Mouse (Mus musculus) lung, embryonic 14.5 days (tissue): ENCODE measurements at regions not wholly inside any gene's neighbourhood (a gene's known extent, or its start where the extent isn't known, plus 50 kb on each side); places are given as distances from the start of the nearest gene placed in this dataset.

ENCODE experiments used
- ATAC-seq: fragments of 200-750 bp; cut with Nextera tagmentation; 2 replicates; pipeline ENCODE4 v1.8.0; 2017; ENCODE audit warnings: mild to moderate bottlenecking, moderate TSS enrichment, moderate library complexity; ENCODE audit not compliant: insufficient read depth
- DNase-seq: peaks from one replicate; pipeline ENCODE4 v3.0.0-alpha.2; 2015
- H3K27ac ChIP-seq: fragments of 300-500 bp; sonication (generic); 2 replicates; pipeline ENCODE4 v1.5.1; 2014; ENCODE audit warnings: low read depth, mild to moderate bottlenecking, moderate library complexity
- H3K27me3 ChIP-seq: fragments of 300-500 bp; sonication (generic); 2 replicates; pipeline ENCODE4 v1.6.1; 2014; ENCODE audit warnings: low read length, control low read depth; ENCODE audit not compliant: insufficient read depth
- H3K36me3 ChIP-seq: fragments of 300-500 bp; sonication (generic); 2 replicates; pipeline ENCODE4 v1.6.1; 2014; ENCODE audit warnings: control low read depth; ENCODE audit not compliant: insufficient read depth
- H3K4me1 ChIP-seq: fragments of 300-500 bp; sonication (generic); 2 replicates; pipeline ENCODE4 v1.6.1; 2014; ENCODE audit warnings: antibody characterized with exemption, control low read depth; ENCODE audit not compliant: insufficient read depth
- H3K4me2 ChIP-seq: fragments of 300-500 bp; sonication (generic); 2 replicates; pipeline ENCODE4 v1.6.1; 2014; ENCODE audit warnings: mild to moderate bottlenecking
- H3K4me3 ChIP-seq: fragments of 300-500 bp; sonication (generic); 2 replicates; pipeline ENCODE4 v1.5.1; 2014; ENCODE audit warnings: low read depth, low read length
- H3K9ac ChIP-seq: fragments of 300-500 bp; sonication (generic); 2 replicates; pipeline ENCODE4 v1.6.1; 2014
- H3K9me3 ChIP-seq: fragments of 300-500 bp; sonication (generic); 2 replicates; pipeline ENCODE4 v1.6.1; 2016; ENCODE audit warnings: low read depth, low read length, control low read depth
- CTCF ChIP-seq: IDR thresholded peaks from 2 replicates; pipeline ENCODE4 v1.5.1; 2016; ENCODE audit warnings: antibody characterized with exemption, low read depth
- WGBS: fragments of 180-500 bp; shearing (Covaris S2); extraction: QIAGEN DNeasy Blood & Tissue Kit; methylation state at CpG from one replicate; pipeline ENCODE4 v1.1.7; 2014; 5-methylcytosine and 5-hydroxymethylcytosine counted together

DNA sequence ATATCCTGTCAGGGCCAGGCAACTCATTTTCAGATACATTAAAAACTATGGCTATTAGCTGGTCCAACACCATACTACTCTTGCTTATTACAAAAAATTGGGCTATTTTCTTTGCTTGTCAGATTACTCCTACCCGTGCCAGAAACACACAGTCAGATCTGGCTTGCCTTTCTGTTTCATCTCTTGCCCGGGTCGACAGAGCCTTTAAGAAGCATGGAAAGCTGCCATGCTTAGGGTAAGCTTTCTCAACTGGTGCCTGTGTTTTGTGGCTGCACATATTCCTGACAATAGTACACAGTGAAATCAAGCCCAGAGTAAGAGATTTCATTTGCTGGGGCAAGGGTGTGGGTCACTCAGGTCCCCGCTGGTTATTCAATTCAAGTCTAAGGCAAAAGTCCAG is 162.5 kb upstream of the Cttnbp2 start:
- 82% methylated on average over 4 of the region's 4 CpGs for WGBS
- no peak overlapping the region for H3K27ac ChIP-seq
- H3K4me2 ChIP-seq: no peak overlapping the region
- TF ChIP-seq CTCF: no peak
- no peak overlapping the region for H3K4me3 ChIP-seq
- DNase-seq: no peak
- no peak for ATAC-seq
- no peaks in the 10 kb centered on the region for H3K36me3 ChIP-seq
- no peaks in the 10 kb centered on the region for H3K4me1 ChIP-seq
- no peaks in the 10 kb centered on the region for H3K27me3 ChIP-seq
- no peak overlapping the region for H3K9ac ChIP-seq
- no peaks in the 10 kb centered on the region for H3K9me3 ChIP-seq

DNA sequence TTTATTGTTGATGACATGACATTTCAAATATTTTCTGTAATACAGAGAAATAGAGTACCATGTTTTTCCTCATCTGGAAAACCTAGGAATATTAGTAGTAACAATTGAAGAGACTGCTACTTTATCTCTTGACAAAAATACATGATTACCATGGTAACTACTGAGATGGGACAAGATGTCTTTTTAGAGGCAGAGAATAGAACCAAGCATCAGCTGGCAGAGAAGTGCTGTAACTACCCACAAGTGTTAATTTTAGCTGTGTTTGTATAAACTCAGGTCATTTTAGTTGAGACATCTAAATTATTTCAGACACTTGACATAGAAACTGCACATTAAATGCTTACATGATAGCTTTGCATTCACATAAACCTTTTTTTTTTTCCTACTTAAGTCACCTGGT is 166.1 kb upstream of the Cttnbp2 start:
- no peaks in the 10 kb centered on the region for H3K9me3 ChIP-seq
- no peaks in the 10 kb centered on the region for H3K4me1 ChIP-seq
- no peak overlapping the region for H3K4me2 ChIP-seq
- ATAC-seq (no peak), DNase-seq (no peak)
- H3K27me3 ChIP-seq: no peaks in the 10 kb centered on the region
- no peaks in the 10 kb centered on the region for H3K36me3 ChIP-seq
- no peak overlapping the region for H3K4me3 ChIP-seq
- no peak overlapping the region for H3K9ac ChIP-seq
- no peak overlapping the region for H3K27ac ChIP-seq
- no peak for TF ChIP-seq CTCF

DNA sequence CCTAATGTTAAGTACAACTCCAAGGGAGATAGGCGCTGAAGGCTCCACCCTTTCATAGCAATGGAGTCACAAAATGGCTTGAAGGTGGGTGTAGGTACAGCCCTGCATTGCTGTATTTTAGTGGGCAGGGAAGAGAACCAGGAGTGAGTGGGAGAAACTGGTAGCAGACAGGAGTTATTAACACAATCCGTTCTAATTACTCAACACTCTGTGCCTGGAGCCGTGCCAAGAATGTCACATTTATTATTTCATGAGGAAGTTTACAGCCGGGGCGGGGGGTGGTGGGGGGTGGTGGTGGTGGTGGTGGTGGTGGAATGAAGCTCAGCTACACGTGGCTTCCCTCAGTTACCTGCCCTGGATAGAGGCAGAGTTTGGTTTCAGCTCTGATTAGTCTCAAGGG is 166.3 kb upstream of the Lsm8 start:
- Histone ChIP-seq H3K4me3 (no peak overlapping the region), H3K4me2 (no peak overlapping the region), H3K9me3 (no peaks in the 10 kb centered on the region), H3K9ac (no peak overlapping the region), H3K27me3 (no peaks in the 10 kb centered on the region), H3K4me1 (no peaks in the 10 kb centered on the region), H3K27ac (no peak overlapping the region), H3K36me3 (no peaks in the 10 kb centered on the region)
- peak; percentile 57 for DNase-seq
- TF ChIP-seq CTCF: no peak
- ATAC-seq: no peak
- WGBS: 36% methylated on average over 6 of the region's 6 CpGs

DNA sequence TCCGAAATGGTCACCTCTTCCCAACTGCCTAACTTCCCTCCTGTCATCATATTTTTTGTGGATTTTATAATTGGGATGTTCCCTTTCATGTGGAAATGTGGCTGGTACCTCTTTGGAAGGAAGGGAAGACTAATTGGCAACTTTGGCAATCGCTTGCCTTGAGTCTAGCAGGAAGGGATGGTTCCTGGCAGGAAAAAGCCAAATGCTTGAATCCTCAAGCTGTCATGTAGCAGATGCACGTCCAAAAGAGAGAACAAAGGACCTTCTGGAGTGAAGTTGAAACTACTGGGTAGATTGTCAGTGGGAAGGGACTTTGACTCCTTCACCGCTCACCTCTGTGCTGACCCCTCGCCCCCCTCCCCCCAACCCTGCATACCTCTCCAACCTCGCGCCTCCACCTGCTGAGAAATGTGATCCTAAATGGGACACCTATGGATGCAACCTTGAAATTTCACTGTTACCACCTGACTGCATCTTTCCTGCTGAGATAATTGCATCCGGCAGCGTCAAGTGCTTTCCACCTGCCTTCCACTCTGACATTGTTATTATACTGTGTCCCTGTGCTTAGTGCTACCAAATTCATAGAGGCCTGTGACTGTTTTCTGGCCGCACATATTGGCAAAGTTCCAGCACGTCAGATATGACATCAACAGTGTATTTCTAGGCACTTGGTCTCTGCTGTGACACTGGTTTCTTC is 159.6 kb upstream of the Lsm8 start:
- no peaks in the 10 kb centered on the region for H3K9me3 ChIP-seq
- TF ChIP-seq CTCF: no peak
- no peak overlapping the region for H3K4me3 ChIP-seq
- ATAC-seq (no peak), DNase-seq (peak; percentile 55)
- H3K4me1 ChIP-seq: no peaks in the 10 kb centered on the region
- H3K36me3 ChIP-seq: no peaks in the 10 kb centered on the region
- no peak overlapping the region for H3K4me2 ChIP-seq
- H3K27ac ChIP-seq: no peak overlapping the region
- no peak overlapping the region for H3K9ac ChIP-seq
- WGBS: 40% methylated on average over 11 of the region's 11 CpGs
- H3K27me3 ChIP-seq: no peaks in the 10 kb centered on the region

DNA sequence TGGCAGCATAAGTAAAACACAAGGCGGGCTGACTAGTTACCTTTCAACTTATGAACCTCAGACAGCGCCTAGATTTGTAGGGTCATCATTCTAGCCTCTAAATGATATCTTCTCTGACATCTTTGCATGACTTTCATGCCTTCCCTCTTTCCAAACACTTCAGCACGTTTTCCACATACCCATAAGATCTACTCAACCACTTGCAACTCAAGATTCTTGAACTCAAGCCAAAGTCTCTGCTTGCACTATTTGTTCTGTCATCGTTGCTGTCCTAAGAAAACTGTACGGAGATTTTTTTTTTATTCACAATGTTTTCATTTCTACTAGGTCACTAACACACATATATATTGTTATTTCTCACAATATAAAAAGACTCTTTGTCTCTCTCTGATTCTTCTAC is 150.8 kb upstream of the Lsm8 start:
- TF ChIP-seq CTCF: no peak
- no peaks in the 10 kb centered on the region for H3K9me3 ChIP-seq
- H3K4me2 ChIP-seq: no peak overlapping the region
- H3K27me3 ChIP-seq: no peaks in the 10 kb centered on the region
- no peak overlapping the region for H3K4me3 ChIP-seq
- H3K27ac ChIP-seq: no peak overlapping the region
- no peaks in the 10 kb centered on the region for H3K4me1 ChIP-seq
- H3K36me3 ChIP-seq: no peaks in the 10 kb centered on the region
- ATAC-seq: peak; percentile 28; the same call in 1 of the 2 replicates
- DNase-seq: peak; percentile 73
- 33% methylated on average over 5 of the region's 5 CpGs for WGBS
- H3K9ac ChIP-seq: no peak overlapping the region

DNA sequence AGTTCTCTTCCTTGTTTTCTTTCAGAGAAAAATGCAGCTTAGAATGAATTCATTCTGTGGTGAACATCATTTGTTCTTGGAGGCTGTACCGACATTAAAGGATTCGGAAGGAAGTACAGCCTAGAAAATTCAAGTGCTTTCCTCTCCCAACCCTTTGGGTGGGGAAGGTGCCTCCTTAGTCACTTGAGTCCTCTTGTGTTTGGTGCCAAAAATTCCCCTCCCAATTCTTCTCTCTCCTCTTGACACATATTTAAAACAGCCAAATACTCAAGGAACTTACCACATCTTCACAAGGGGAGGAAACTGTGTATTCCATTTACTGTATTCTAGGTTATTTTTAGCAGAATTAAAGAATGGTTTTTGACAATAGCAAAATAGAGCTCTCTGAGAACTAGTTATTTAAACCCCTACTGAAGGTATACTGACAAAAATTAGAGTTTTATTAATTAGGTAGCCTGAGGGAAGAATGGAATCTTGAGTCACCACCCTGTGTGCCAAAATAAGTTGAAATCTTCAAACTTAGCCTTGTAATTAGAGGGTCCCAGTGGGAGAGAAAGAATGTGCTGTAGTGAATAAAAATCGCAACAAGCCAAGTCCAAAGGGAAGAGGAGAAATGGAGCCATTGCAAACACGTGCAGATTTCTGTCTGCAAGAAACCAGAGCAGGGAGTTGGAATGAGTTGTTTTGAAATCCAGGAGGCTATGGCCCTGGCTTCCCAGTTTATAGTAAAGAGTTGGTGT is 149.2 kb upstream of the Lsm8 start:
- H3K9me3 ChIP-seq: no peaks in the 10 kb centered on the region
- no peak overlapping the region for H3K9ac ChIP-seq
- no peak for TF ChIP-seq CTCF
- no peak for ATAC-seq
- no peak overlapping the region for H3K4me3 ChIP-seq
- DNase-seq: no peak
- H3K4me2 ChIP-seq: no peak overlapping the region
- H3K27ac ChIP-seq: no peak overlapping the region
- H3K36me3 ChIP-seq: no peaks in the 10 kb centered on the region
- 48% methylated on average over 4 of the region's 4 CpGs for WGBS
- H3K4me1 ChIP-seq: no peaks in the 10 kb centered on the region
- H3K27me3 ChIP-seq: no peaks in the 10 kb centered on the region

DNA sequence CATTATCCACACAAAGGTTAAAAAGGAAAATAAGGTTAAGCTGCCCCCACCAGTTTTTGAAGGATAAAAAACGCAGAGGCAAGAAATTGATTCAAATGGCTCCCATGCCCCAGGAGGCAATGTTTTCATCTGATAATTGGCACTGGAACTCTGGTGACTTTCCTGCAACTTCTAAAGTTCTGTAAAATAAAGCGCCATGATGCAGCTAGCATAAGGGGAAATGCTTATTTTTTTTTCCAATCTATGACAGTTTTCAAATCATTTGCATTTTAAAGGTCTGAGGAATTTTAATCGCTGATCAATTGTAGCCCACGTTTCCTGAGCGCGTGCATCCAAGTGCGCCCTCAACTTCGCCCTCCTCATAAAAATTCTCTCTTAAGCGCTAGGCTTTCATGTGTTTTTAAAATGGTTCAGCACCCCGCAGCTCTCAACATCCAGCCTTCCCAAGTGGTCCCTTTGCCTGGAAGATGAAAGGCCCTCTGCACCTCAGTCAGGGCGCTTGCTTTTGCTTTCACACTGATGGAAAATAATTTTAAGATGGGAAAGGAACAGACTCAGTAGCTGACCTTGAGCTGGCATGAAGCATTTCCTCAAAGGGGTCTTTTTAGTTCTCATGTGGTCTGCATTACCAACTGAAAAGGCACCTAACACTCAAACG is 148.5 kb upstream of the Lsm8 start:
- WGBS: 34% methylated on average over 12 of the region's 12 CpGs
- no peak for DNase-seq
- no peak for ATAC-seq
- Histone ChIP-seq H3K4me3 (no peak overlapping the region), H3K9ac (no peak overlapping the region), H3K27me3 (no peaks in the 10 kb centered on the region), H3K9me3 (no peaks in the 10 kb centered on the region), H3K27ac (no peak overlapping the region), H3K36me3 (no peaks in the 10 kb centered on the region), H3K4me1 (no peaks in the 10 kb centered on the region), H3K4me2 (no peak overlapping the region)
- TF ChIP-seq CTCF: no peak
